Mouse (Mus musculus) heart, embryonic 12.5 days (tissue): Measurements from ENCODE around the gene Epb41. TPM values are rescaled to one million over a fixed set of nuclear protein-coding genes. Genes with fewer than 3 reads are reported as not detected.
A peak's percentile ranks its signal among the peaks of the same experiment; 100 is the strongest.

Experiments
- ATAC-seq: fragments of 200-750 bp; cut with Nextera tagmentation; 2 replicates; pipeline ENCODE4 v1.8.0; 2017; ENCODE audit warnings: moderate TSS enrichment, moderate library complexity; ENCODE audit not compliant: insufficient number of reproducible peaks, low FRiP score
- H3K27ac ChIP-seq: fragments of 300-500 bp; sonication (generic); 2 replicates; pipeline ENCODE4 v1.5.1; 2016; ENCODE audit warnings: mild to moderate bottlenecking, moderate library complexity; ENCODE audit not compliant: poor library complexity, severe bottlenecking
- H3K27me3 ChIP-seq: fragments of 300-500 bp; sonication (generic); replicated peaks from 2 replicates; pipeline ENCODE4 v1.6.1; 2016; ENCODE audit warnings: mild to moderate bottlenecking, moderate library complexity
- H3K36me3 ChIP-seq: fragments of 300-500 bp; sonication (generic); 2 replicates; pipeline ENCODE4 v1.6.1; 2016; ENCODE audit warnings: mild to moderate bottlenecking, moderate library complexity
- H3K4me1 ChIP-seq: fragments of 300-500 bp; sonication (generic); replicated peaks from 2 replicates; pipeline ENCODE4 v1.6.1; 2016; ENCODE audit warnings: mild to moderate bottlenecking
- H3K4me2 ChIP-seq: fragments of 300-500 bp; sonication (generic); 2 replicates; pipeline ENCODE4 v1.6.1; 2016; ENCODE audit warnings: mild to moderate bottlenecking, moderate library complexity
- H3K4me3 ChIP-seq: fragments of 300-500 bp; sonication (generic); 2 replicates; pipeline ENCODE4 v1.5.1; 2016; ENCODE audit warnings: mild to moderate bottlenecking
- H3K9ac ChIP-seq: fragments of 300-500 bp; sonication (generic); 2 replicates; pipeline ENCODE4 v1.6.1; 2016; ENCODE audit warnings: mild to moderate bottlenecking, moderate library complexity
- H3K9me3 ChIP-seq: fragments of 300-500 bp; sonication (generic); replicated peaks from 2 replicates; pipeline ENCODE4 v1.6.1; 2016; ENCODE audit warnings: mild to moderate bottlenecking, moderate library complexity
- WGBS: fragments of 180-500 bp; shearing (Covaris S2); methylation state at CpG from one replicate; pipeline ENCODE4 v1.1.7; 2016; 5-methylcytosine and 5-hydroxymethylcytosine counted together
- polyA plus RNA-seq: library from polyadenylated mRNA; unstranded; fragments of >200 nt; fragmentation: Nextera tagmentation; extraction: Ambion mirVana; gene quantifications from 2 replicates; pipeline ENCODE4 v1.2.1, GENCODE M21; 2016

Gene Epb41
- 97.6 and 102 TPM in 2 replicates for polyA plus RNA-seq

- Histone ChIP-seq H3K4me1 (peaks cover 67% of the 10 kb centered on the region), H3K4me2 (peak within 1 kb of the TSS; percentile 91), H3K27me3 (no peaks in the 10 kb centered on the region), H3K4me3 (peak within 1 kb of the TSS; percentile 74), H3K9me3 (no peaks in the 10 kb centered on the region), H3K36me3 (peaks cover 6% of the 10 kb centered on the region), H3K9ac (peak within 1 kb of the TSS; percentile 82), H3K27ac (peak within 1 kb of the TSS; percentile 95)
- WGBS: 2% methylated on average over 47 of the region's 47 CpGs
- peak; percentile 87 for ATAC-seq
These were observed at the start of gene Epb41 for GRCm38 (mm10) chr4:132074933-132075769. Gene Epb41 (minus strand): TSS chr4:132075321.

GRCm38 (mm10) chr4:132123166-132123565 is 48.0 kb upstream of the Epb41 start:
- peaks cover 7% of the 10 kb centered on the region; the same call in 1 of the 2 replicates for H3K27me3 ChIP-seq
- 79% methylated on average over 1 of the region's 1 CpGs for WGBS
- no peak overlapping the region for H3K9ac ChIP-seq

GRCm38 (mm10) chr4:132121674-132122073 is 46.6 kb upstream of the Epb41 start:
- no peak overlapping the region for H3K9ac ChIP-seq
- H3K4me1 ChIP-seq: peaks cover 12% of the 10 kb centered on the region
- ATAC-seq: no peak
- H3K4me3 ChIP-seq: no peak overlapping the region
- no peak overlapping the region for H3K27ac ChIP-seq
- peaks cover 12% of the 10 kb centered on the region; the same call in 1 of the 2 replicates for H3K27me3 ChIP-seq
- H3K36me3 ChIP-seq: no peaks in the 10 kb centered on the region
- no peaks in the 10 kb centered on the region; the same call in 1 of the 2 replicates for H3K9me3 ChIP-seq
- H3K4me2 ChIP-seq: no peak overlapping the region
- WGBS: 75% methylated on average over 5 of the region's 5 CpGs

More at GRCm38 (mm10) chr4:132123166-132123565, 48.0 kb upstream of the Epb41 start:
- H3K4me1 ChIP-seq: peaks cover 18% of the 10 kb centered on the region
- no peak overlapping the region for H3K4me3 ChIP-seq
- no peak overlapping the region for H3K27ac ChIP-seq
- ATAC-seq: no peak
- no peaks in the 10 kb centered on the region; the same call in 1 of the 2 replicates for H3K9me3 ChIP-seq
- no peaks in the 10 kb centered on the region for H3K36me3 ChIP-seq
- no peak overlapping the region for H3K4me2 ChIP-seq

- H3K36me3 ChIP-seq: no peaks in the 10 kb centered on the region
- H3K27me3 ChIP-seq: peaks cover 22% of the 10 kb centered on the region; the same call in 1 of the 2 replicates
- no peak overlapping the region for H3K27ac ChIP-seq
- H3K4me3 ChIP-seq: no peak overlapping the region
- no peak overlapping the region for H3K4me2 ChIP-seq
- no peak overlapping the region for H3K9ac ChIP-seq
- H3K4me1 ChIP-seq: 0 out of 2 replicates have a peak, but pooled peaks cover 3% of the 10 kb centered on the region
- ATAC-seq: no peak
- H3K9me3 ChIP-seq: no peaks in the 10 kb centered on the region; the same call in 1 of the 2 replicates
- WGBS: 59% methylated on average over 9 of the region's 9 CpGs
These were observed 44.4 kb upstream of the Epb41 start for GRCm38 (mm10) chr4:132119566-132119965.

- no peaks in the 10 kb centered on the region for H3K9me3 ChIP-seq
- no peak overlapping the region for H3K27ac ChIP-seq
- no peak overlapping the region for H3K4me2 ChIP-seq
- 76% methylated on average over 4 of the region's 4 CpGs for WGBS
- no peak for ATAC-seq
- no peak overlapping the region for H3K9ac ChIP-seq
- H3K4me1 ChIP-seq: peaks cover 12% of the 10 kb centered on the region
- H3K36me3 ChIP-seq: no peaks in the 10 kb centered on the region
- peaks cover 48% of the 10 kb centered on the region for H3K27me3 ChIP-seq
- no peak overlapping the region for H3K4me3 ChIP-seq
These were observed 41.2 kb upstream of the Epb41 start for GRCm38 (mm10) chr4:132116315-132116714.

GRCm38 (mm10) chr4:132113411-132114095 is 38.4 kb upstream of the Epb41 start:
- no peak overlapping the region for H3K27ac ChIP-seq

GRCm38 (mm10) chr4:132111227-132111626 is 36.1 kb upstream of the Epb41 start:
- H3K36me3 ChIP-seq: no peaks in the 10 kb centered on the region
- H3K27ac ChIP-seq: no peak overlapping the region
- no peak overlapping the region for H3K4me3 ChIP-seq
- H3K4me2 ChIP-seq: no peak overlapping the region
- no peaks in the 10 kb centered on the region for H3K9me3 ChIP-seq
- H3K4me1 ChIP-seq: peaks cover 12% of the 10 kb centered on the region
- no peak overlapping the region for H3K9ac ChIP-seq
- H3K27me3 ChIP-seq: peaks cover 55% of the 10 kb centered on the region
- no peak for ATAC-seq
- 78% methylated on average over 4 of the region's 4 CpGs for WGBS

More at GRCm38 (mm10) chr4:132113411-132114095, 38.4 kb upstream of the Epb41 start:
- Histone ChIP-seq H3K36me3 (no peaks in the 10 kb centered on the region), H3K4me1 (peaks cover 12% of the 10 kb centered on the region), H3K9ac (peak overlapping the region; percentile 41; the same call in 1 of the 2 replicates), H3K27me3 (peaks cover 54% of the 10 kb centered on the region), H3K4me2 (peak overlapping the region; percentile 71), H3K4me3 (peak overlapping the region; percentile 40), H3K9me3 (no peaks in the 10 kb centered on the region)
- peak; percentile 42; the same call in 1 of the 2 replicates for ATAC-seq
- 28% methylated on average over 53 of the region's 53 CpGs for WGBS

- Histone ChIP-seq H3K27me3 (peaks cover 32% of the 10 kb centered on the region), H3K4me3 (no peak overlapping the region), H3K4me2 (no peak overlapping the region), H3K9ac (no peak overlapping the region), H3K27ac (no peak overlapping the region), H3K36me3 (no peaks in the 10 kb centered on the region), H3K9me3 (no peaks in the 10 kb centered on the region), H3K4me1 (peaks cover 5% of the 10 kb centered on the region)
- WGBS: 92% methylated on average over 7 of the region's 7 CpGs
- ATAC-seq: no peak
These were observed 33.1 kb upstream of the Epb41 start for GRCm38 (mm10) chr4:132108221-132108620.

GRCm38 (mm10) chr4:132101152-132101551 is 26.0 kb upstream of the Epb41 start:
- no peak for ATAC-seq

GRCm38 (mm10) chr4:132099548-132099947 is 24.4 kb upstream of the Epb41 start:
- no peak overlapping the region for H3K9ac ChIP-seq
- no peak overlapping the region for H3K4me2 ChIP-seq
- no peak for ATAC-seq
- peaks cover 10% of the 10 kb centered on the region for H3K4me1 ChIP-seq
- WGBS: 70% methylated on average over 5 of the region's 5 CpGs
- H3K9me3 ChIP-seq: no peaks in the 10 kb centered on the region
- H3K4me3 ChIP-seq: no peak overlapping the region
- H3K27me3 ChIP-seq: no peaks in the 10 kb centered on the region
- no peak overlapping the region for H3K27ac ChIP-seq
- no peaks in the 10 kb centered on the region for H3K36me3 ChIP-seq

More at GRCm38 (mm10) chr4:132101152-132101551, 26.0 kb upstream of the Epb41 start:
- Histone ChIP-seq H3K36me3 (no peaks in the 10 kb centered on the region), H3K4me3 (no peak overlapping the region), H3K4me2 (no peak overlapping the region), H3K27ac (no peak overlapping the region), H3K9ac (no peak overlapping the region), H3K27me3 (no peaks in the 10 kb centered on the region), H3K4me1 (peaks cover 10% of the 10 kb centered on the region), H3K9me3 (no peaks in the 10 kb centered on the region)
- 42% methylated on average over 3 of the region's 3 CpGs for WGBS

- Histone ChIP-seq H3K27me3 (no peaks in the 10 kb centered on the region), H3K36me3 (no peaks in the 10 kb centered on the region), H3K4me3 (no peak overlapping the region), H3K9ac (no peak overlapping the region), H3K27ac (no peak overlapping the region), H3K9me3 (no peaks in the 10 kb centered on the region), H3K4me1 (peaks cover 10% of the 10 kb centered on the region), H3K4me2 (no peak overlapping the region)
- no peak for ATAC-seq
- 56% methylated on average over 7 of the region's 7 CpGs for WGBS
These were observed 19.9 kb upstream of the Epb41 start for GRCm38 (mm10) chr4:132095043-132095442.
